Mouse (Mus musculus) neural tube, embryonic 13.5 days (tissue): ENCODE results near the gene Sdk1. TPM values are rescaled to one million over a fixed set of nuclear protein-coding genes. Genes with fewer than 3 reads are reported as not detected.

Experiments used
- ATAC-seq: fragments of 200-750 bp; cut with Nextera tagmentation; 2 replicates; pipeline ENCODE4 v1.8.0; 2017; ENCODE audit warnings: low read depth, mild to moderate bottlenecking, moderate TSS enrichment, moderate library complexity
- H3K27ac ChIP-seq: fragments of 300-500 bp; sonication (generic); replicated peaks from 2 replicates; pipeline ENCODE4 v1.5.1; 2015; ENCODE audit warnings: moderate library complexity, mild to moderate bottlenecking, inconsistent platforms
- H3K27me3 ChIP-seq: fragments of 300-500 bp; sonication (generic); 2 replicates; pipeline ENCODE4 v1.6.1; 2015; ENCODE audit warnings: mild to moderate bottlenecking, inconsistent platforms
- H3K36me3 ChIP-seq: fragments of 300-500 bp; sonication (generic); 2 replicates; pipeline ENCODE4 v1.6.1; 2015; ENCODE audit warnings: mild to moderate bottlenecking, inconsistent platforms
- H3K4me1 ChIP-seq: fragments of 300-500 bp; sonication (generic); replicated peaks from 2 replicates; pipeline ENCODE4 v1.6.1; 2015; ENCODE audit warnings: inconsistent platforms
- H3K4me2 ChIP-seq: fragments of 300-500 bp; sonication (generic); 2 replicates; pipeline ENCODE4 v1.6.1; 2015; ENCODE audit warnings: inconsistent platforms, mild to moderate bottlenecking, moderate library complexity
- H3K4me3 ChIP-seq: fragments of 300-500 bp; sonication (generic); 2 replicates; pipeline ENCODE4 v1.5.1; 2015; ENCODE audit warnings: mild to moderate bottlenecking, inconsistent platforms
- H3K9ac ChIP-seq: fragments of 300-500 bp; sonication (generic); 2 replicates; pipeline ENCODE4 v1.6.1; 2015; ENCODE audit warnings: moderate library complexity, mild to moderate bottlenecking, inconsistent platforms
- H3K9me3 ChIP-seq: fragments of 300-500 bp; sonication (generic); 2 replicates; pipeline ENCODE4 v1.6.1; 2016; ENCODE audit warnings: inconsistent platforms
- WGBS: fragments of 180-500 bp; shearing (Covaris S2); methylation state at CpG from one replicate; pipeline ENCODE4 v1.1.7; 2015; 5-methylcytosine and 5-hydroxymethylcytosine counted together
- polyA plus RNA-seq: library from polyadenylated mRNA; unstranded; fragments of >200 nt; fragmentation: Nextera tagmentation; extraction: Ambion mirVana; gene quantifications from 2 replicates; pipeline ENCODE4 v1.2.1, GENCODE M21; 2015

Gene Sdk1
- polyA plus RNA-seq, 1 experiment from 2014 or later, result 4.3 TPM

DNA sequence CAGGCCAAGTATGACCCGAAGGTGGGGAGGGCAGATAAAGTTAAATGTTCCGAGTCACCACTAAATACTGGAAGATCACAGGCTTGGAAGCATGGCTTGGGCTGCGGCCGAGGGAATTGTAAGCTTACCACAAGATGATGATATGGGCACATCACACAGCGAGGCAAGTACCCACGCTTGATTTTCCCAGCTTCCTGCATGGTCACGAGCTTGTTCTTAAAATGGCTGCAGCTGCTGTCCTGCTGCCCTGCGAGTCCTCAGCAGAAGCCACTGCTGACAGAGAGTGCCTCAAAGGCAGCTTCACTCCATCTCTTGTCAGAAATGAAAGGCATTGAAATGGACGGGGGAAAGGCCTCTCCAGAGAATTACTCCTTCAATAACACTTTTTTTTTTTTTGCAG is 697.7 kb downstream of the Sdk1 start:
- Histone ChIP-seq H3K27ac (no peak overlapping the region), H3K4me2 (no peak overlapping the region), H3K4me1 (no peaks in the 10 kb centered on the region), H3K4me3 (no peak overlapping the region), H3K27me3 (no peaks in the 10 kb centered on the region), H3K9me3 (no peaks in the 10 kb centered on the region), H3K36me3 (0 out of 2 replicates have a peak, but pooled peaks cover 5% of the 10 kb centered on the region), H3K9ac (no peak overlapping the region)
- ATAC-seq, result no peak
- WGBS, result 76% methylated on average over 9 of the region's 9 CpGs

DNA sequence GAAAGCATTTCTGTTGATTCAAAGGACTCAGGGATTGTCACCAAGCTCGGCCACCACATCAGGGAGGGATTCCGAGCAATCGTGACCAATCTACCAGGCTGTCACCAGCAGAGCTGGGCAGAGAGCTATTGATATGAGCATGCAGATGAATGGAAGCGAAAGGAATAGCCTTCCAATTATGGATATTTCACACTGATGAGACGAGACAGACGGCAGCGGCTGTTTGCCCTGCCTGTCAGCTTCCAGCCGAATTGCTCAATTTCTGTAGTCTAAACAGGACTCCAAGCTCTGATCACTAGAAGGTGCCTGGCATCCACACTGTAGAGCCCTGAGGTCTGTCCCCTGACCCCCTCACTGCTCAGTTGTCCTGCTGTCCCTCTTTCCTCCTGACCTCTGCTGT is 699.3 kb downstream of the Sdk1 start:
- Histone ChIP-seq H3K4me2 (no peak overlapping the region), H3K9ac (no peak overlapping the region), H3K36me3 (0 out of 2 replicates have a peak, but pooled peaks cover 5% of the 10 kb centered on the region), H3K27ac (no peak overlapping the region), H3K4me1 (no peaks in the 10 kb centered on the region), H3K9me3 (no peaks in the 10 kb centered on the region), H3K27me3 (no peaks in the 10 kb centered on the region), H3K4me3 (no peak overlapping the region)
- WGBS, result 89% methylated on average over 8 of the region's 8 CpGs
- no peak for ATAC-seq

DNA sequence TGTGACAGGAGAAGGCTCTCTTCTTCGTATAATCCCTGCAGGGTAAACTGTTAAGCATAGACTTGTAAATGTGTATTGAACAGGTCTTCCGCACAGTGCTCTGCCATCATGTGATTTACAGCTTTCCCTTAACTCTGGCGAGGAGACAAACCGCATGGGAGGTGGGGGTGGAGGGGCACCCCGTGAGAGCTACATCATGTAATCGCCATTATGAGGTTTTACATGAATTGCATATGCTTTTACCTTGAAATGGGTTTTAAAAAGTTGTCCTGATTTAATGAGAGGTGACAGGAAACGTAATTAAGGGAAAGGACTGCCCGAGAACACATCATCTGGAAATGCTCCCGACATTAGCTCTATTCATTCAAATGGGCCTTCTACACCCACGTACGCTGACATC is 709.5 kb downstream of the Sdk1 start:
- H3K4me3 ChIP-seq, result no peak overlapping the region
- no peaks in the 10 kb centered on the region for H3K36me3 ChIP-seq
- H3K9ac ChIP-seq, result no peak overlapping the region
- H3K27ac ChIP-seq, result 0 out of 2 replicates have a peak overlapping the region, but pooled peaks have one; percentile 9
- H3K9me3 ChIP-seq, result no peaks in the 10 kb centered on the region
- H3K4me1 ChIP-seq, result peaks cover 36% of the 10 kb centered on the region
- no peak overlapping the region for H3K4me2 ChIP-seq
- no peaks in the 10 kb centered on the region for H3K27me3 ChIP-seq
- 30% methylated on average over 11 of the region's 11 CpGs for WGBS
- no peak for ATAC-seq

DNA sequence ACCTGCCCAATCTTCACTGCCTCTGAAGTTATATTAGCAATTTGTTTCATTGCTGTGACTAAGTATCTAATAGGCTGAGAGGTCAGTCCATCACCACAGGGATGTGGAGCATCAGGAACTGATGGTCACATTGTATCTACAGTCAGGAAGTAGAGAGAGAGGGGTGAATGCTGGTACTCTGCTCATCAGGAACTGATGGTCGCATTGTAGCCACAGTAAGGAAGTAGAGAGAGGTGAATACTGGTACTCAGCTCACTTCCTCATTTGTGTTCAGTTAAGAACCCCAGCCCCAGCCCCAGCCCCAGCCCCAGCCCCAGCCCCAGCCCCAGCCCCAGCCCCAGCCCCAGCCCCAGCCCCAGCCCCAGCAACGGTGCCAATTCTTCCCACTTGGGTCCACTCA is 711.0 kb downstream of the Sdk1 start:
- Histone ChIP-seq H3K9me3 (no peaks in the 10 kb centered on the region), H3K27ac (no peak overlapping the region), H3K4me3 (no peak overlapping the region), H3K27me3 (no peaks in the 10 kb centered on the region), H3K36me3 (no peaks in the 10 kb centered on the region), H3K4me1 (peaks cover 26% of the 10 kb centered on the region), H3K4me2 (no peak overlapping the region), H3K9ac (no peak overlapping the region)
- no peak for ATAC-seq
- WGBS, result 83% methylated on average over 2 of the region's 2 CpGs

DNA sequence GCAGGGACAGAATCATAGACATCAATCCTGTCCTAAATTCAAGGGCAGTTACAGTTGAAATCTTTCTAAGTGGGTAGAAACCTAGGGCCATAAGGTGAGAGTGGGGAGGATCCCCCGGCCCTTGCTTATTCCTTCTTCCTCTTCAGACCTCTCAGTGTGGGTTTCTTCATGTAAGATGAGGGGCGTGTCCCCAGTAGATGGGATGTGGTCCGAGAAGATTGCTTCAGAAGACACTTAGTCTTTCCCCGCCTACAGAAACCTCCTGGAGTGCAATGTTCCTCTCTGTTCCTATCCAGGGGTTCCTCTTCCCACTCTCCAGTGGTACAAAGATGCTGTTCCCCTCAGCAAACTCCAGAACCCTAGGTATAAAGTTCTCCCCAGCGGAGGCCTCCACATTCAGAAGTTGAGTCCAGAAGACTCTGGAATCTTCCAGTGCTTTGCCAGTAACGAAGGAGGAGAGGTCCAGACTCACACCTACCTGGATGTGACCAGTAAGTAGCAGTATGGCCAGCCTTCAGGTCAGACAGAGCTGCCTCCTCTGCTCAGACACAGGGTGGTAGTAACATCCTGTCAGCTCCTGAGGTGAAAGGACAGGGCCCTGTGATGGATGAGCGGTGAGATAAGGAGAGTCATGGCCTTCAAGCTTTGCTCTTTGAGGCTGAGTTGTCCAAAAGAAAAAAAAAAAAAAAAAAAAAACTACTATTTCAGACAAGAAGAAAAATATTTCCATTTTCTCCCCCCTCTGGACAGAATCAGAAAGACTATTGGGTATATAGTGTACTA is 711.6 kb downstream of the Sdk1 start:
- no peaks in the 10 kb centered on the region for H3K36me3 ChIP-seq
- H3K4me3 ChIP-seq, result no peak overlapping the region
- no peaks in the 10 kb centered on the region for H3K9me3 ChIP-seq
- no peak overlapping the region for H3K9ac ChIP-seq
- no peaks in the 10 kb centered on the region for H3K27me3 ChIP-seq
- WGBS, result 85% methylated on average over 7 of the region's 7 CpGs
- H3K27ac ChIP-seq, result no peak overlapping the region
- H3K4me2 ChIP-seq, result no peak overlapping the region
- peaks cover 24% of the 10 kb centered on the region for H3K4me1 ChIP-seq
- ATAC-seq, result no peak

DNA sequence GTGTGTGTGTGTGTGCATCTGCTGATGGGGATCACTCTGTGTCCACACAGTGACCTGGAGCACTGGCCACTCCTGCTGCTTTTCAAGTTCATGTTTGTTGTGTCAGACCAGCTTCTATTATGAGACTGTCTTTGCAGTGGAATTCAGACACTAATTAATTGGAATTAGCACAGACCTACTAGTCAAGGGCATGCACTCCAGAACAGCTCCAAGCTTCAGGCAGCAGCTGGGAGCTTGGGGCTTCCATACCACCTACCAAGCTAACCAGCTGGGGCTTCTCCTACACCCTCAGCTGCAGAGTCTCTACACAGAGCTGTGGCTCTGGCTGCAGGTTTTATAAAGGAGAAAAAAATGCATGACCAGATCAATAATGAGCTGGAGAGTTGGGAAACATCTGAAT is 729.8 kb downstream of the Sdk1 start:
- no peak overlapping the region for H3K4me3 ChIP-seq
- H3K4me2 ChIP-seq, result no peak overlapping the region
- no peak for ATAC-seq
- no peaks in the 10 kb centered on the region for H3K4me1 ChIP-seq
- no peak overlapping the region for H3K27ac ChIP-seq
- no peak overlapping the region for H3K9ac ChIP-seq
- no peaks in the 10 kb centered on the region for H3K27me3 ChIP-seq
- no peaks in the 10 kb centered on the region for H3K9me3 ChIP-seq
- H3K36me3 ChIP-seq, result no peaks in the 10 kb centered on the region

DNA sequence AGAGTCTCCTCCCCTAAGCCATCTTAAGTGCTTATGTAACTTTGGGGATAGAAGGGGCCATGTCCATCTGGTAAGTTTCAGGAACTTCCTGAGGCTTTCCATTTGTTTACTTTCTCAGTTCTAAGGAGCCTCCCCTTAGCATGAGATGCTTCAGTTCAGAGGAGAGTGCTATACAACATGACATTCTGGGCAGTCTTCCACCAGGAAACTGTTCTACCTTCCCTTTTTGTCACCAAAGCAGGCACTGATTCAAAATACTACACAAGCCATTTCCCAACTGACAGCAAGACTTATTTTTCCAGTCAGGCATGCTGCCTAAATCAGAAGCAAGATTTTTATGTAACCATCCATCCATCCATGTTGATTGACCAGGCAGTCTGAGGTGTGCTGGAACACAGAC is 738.2 kb downstream of the Sdk1 start:
- H3K4me3 ChIP-seq, result no peak overlapping the region
- no peak overlapping the region for H3K27ac ChIP-seq
- no peaks in the 10 kb centered on the region for H3K36me3 ChIP-seq
- no peaks in the 10 kb centered on the region for H3K27me3 ChIP-seq
- no peaks in the 10 kb centered on the region for H3K4me1 ChIP-seq
- H3K9ac ChIP-seq, result no peak overlapping the region
- no peak for ATAC-seq
- no peaks in the 10 kb centered on the region for H3K9me3 ChIP-seq
- H3K4me2 ChIP-seq, result no peak overlapping the region

DNA sequence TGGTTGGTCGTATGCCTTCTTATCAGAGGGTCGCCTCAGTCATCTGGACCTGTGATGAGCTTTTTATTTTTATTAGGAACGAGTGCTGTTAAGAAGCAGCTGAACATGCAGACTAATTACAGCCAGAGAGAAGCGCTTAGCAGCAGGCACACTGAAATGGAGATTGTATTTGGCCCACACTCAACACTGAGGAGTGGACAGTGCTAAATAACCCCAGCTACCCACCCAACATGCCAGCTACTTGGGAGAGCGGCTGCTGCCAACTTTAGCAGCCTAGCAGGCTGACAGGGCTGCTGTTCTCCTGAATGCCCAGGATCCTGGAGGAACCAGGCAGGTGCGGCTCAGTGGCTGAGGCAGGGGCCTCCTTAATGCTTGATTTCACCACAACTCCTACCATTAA is 739.5 kb downstream of the Sdk1 start:
- H3K27me3 ChIP-seq, result no peaks in the 10 kb centered on the region
- no peak overlapping the region for H3K4me3 ChIP-seq
- H3K9me3 ChIP-seq, result no peaks in the 10 kb centered on the region
- H3K4me2 ChIP-seq, result no peak overlapping the region
- no peaks in the 10 kb centered on the region for H3K36me3 ChIP-seq
- H3K9ac ChIP-seq, result no peak overlapping the region
- ATAC-seq, result no peak
- no peaks in the 10 kb centered on the region for H3K4me1 ChIP-seq
- 81% methylated on average over 6 of the region's 6 CpGs for WGBS
- no peak overlapping the region for H3K27ac ChIP-seq

DNA sequence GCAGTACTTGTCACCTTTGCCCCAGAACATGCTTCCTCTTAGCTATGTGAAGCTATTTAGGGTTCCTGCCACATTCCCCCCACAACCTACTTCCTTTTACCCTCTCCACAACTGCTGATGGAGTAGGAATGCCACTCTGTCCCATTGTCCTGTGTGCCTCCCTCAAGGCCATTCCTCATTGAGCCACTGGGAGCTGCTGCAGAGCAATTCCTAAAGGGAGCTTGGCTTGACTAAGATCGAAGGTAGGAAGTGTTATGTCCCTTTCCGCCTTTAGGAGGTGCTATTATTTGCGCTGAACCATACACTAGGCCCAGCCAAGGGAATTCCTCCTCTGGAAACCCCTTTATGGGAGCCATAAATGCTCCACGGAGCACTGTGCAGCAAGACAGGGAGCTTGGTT is 743.0 kb downstream of the Sdk1 start:
- no peak overlapping the region for H3K27ac ChIP-seq
- H3K9me3 ChIP-seq, result no peaks in the 10 kb centered on the region
- H3K4me3 ChIP-seq, result no peak overlapping the region
- H3K27me3 ChIP-seq, result no peaks in the 10 kb centered on the region
- no peak overlapping the region for H3K9ac ChIP-seq
- H3K4me1 ChIP-seq, result no peaks in the 10 kb centered on the region
- H3K4me2 ChIP-seq, result no peak overlapping the region
- ATAC-seq, result no peak
- WGBS, result 80% methylated on average over 4 of the region's 4 CpGs
- H3K36me3 ChIP-seq, result no peaks in the 10 kb centered on the region

DNA sequence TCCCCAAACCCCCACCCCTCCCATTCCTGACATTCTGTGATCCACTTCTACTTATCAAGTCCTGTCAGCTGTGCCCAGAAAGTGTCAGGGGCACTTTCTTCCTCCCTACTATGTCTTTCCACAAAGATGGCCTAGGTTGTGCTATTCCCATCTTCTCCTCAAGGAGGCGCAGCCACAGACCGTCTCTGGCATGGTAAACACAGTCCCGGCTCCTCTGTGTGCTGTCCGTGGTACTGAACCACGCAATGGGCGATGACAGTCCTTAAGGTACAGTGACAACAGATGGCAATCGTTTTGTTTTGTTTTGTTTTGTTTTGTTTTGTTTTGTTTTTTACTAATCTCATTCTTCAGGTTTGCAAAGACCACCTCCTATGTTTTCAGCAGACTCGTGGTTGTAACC is 743.7 kb downstream of the Sdk1 start:
- Histone ChIP-seq H3K9me3 (no peaks in the 10 kb centered on the region), H3K4me3 (no peak overlapping the region), H3K36me3 (no peaks in the 10 kb centered on the region), H3K4me1 (no peaks in the 10 kb centered on the region), H3K27ac (no peak overlapping the region), H3K27me3 (no peaks in the 10 kb centered on the region), H3K4me2 (no peak overlapping the region), H3K9ac (no peak overlapping the region)
- WGBS, result 11% methylated on average over 8 of the region's 8 CpGs
- no peak for ATAC-seq

DNA sequence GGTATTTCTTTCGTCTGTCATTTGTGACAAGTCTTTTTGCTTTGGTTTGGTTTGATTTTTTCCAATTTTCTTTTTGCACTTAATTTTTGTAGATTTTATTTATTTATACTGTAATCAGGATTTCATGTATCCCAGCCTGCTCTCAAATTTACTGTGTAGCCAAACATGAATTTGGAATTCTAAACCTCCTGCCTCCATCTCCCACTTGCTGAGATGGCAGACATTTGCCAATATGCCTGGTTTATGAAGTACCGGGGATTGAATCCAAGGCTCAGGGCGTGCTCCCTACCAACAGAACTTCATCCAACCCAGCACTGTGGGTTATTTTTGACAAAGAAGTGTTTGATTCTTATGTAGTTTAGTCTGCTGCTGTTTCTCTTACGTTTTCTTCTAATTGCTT is 744.3 kb downstream of the Sdk1 start:
- Histone ChIP-seq H3K4me2 (no peak overlapping the region), H3K36me3 (no peaks in the 10 kb centered on the region), H3K4me3 (no peak overlapping the region), H3K4me1 (no peaks in the 10 kb centered on the region), H3K27ac (no peak overlapping the region), H3K9ac (no peak overlapping the region), H3K9me3 (no peaks in the 10 kb centered on the region), H3K27me3 (no peaks in the 10 kb centered on the region)
- WGBS, result 89% methylated on average over 4 of the region's 4 CpGs
- no peak for ATAC-seq

DNA sequence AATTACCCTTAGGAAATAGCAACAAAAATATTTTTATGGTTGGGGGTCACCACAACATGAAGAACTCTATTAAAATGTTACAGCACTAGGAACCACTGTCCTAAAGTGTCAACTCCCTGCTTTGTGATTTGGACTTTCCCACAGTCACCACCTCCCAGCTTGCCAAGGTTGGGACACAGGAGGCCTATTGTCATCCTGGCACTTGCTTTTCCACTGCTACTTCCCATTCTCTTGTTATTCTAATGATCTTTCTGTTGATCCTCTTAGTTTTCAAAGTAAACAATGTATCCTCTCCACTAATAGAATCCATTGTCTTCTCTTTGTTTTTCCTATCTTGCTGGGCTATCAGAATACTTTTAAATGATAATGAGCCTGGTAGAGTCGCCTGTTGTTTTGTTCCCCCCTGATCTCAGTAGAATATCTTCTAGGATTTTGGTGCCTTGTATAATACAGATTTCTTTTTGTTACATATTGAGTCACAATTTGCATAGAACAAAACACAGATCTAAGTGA is 746.1 kb downstream of the Sdk1 start:
- H3K4me3 ChIP-seq, result no peak overlapping the region
- H3K4me2 ChIP-seq, result no peak overlapping the region
- H3K27me3 ChIP-seq, result no peaks in the 10 kb centered on the region
- no peak overlapping the region for H3K9ac ChIP-seq
- H3K4me1 ChIP-seq, result no peaks in the 10 kb centered on the region
- no peak overlapping the region for H3K27ac ChIP-seq
- no peaks in the 10 kb centered on the region for H3K36me3 ChIP-seq
- no peak for ATAC-seq
- 12% methylated on average over 1 of the region's 1 CpGs for WGBS
- no peaks in the 10 kb centered on the region for H3K9me3 ChIP-seq

DNA sequence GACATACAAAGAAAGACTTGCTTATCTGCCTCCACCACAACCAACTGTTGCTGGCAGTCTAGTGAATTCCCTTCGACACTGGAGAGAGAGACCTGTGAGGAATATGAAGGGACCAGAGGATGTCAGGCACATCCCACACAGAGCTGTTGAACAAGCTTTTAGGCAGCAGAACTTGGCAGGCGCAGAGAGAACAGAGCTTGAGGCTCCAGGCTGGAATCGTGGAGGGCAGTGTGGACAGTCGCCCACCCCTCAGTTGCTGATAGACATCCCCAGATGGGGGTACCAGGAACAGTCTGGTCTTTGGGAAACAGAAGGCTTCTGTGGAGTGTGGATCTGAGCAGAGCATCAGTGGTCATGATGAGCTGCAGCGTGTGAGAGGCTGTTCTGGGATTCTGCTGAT is 747.4 kb downstream of the Sdk1 start:
- ATAC-seq, result no peak
- no peak overlapping the region for H3K27ac ChIP-seq
- H3K4me2 ChIP-seq, result no peak overlapping the region
- H3K4me3 ChIP-seq, result no peak overlapping the region
- no peaks in the 10 kb centered on the region for H3K9me3 ChIP-seq
- H3K9ac ChIP-seq, result no peak overlapping the region
- no peaks in the 10 kb centered on the region for H3K27me3 ChIP-seq
- no peaks in the 10 kb centered on the region for H3K36me3 ChIP-seq
- 81% methylated on average over 5 of the region's 5 CpGs for WGBS
- H3K4me1 ChIP-seq, result no peaks in the 10 kb centered on the region
